8 mouse cellular contexts compared by ENCODE assay signal in genomic region chr5:150666133-150666739, GRCm38 (mm10). TPM values are rescaled to one million over a fixed set of nuclear protein-coding genes. Genes with fewer than 3 reads are reported as not detected.
A peak's percentile ranks its signal among the peaks of the same experiment; 100 is the strongest.
DNase-seq lines count a peak whose midpoint lies in the region; ATAC-seq and TF ChIP-seq lines count a peak whose summit lies in the region.
"Not testable (repeated sequence)": the region's sequence is repeated elsewhere in the genome, so short reads cannot be mapped to it uniquely, and the experiment has no call there.

TSS of gene N4bp2l2 (minus strand) at chr5:150666183.

- not testable (repeated sequence) for H3K9me3 ChIP-seq in embryonic facial prominence, embryonic 15.5 days (replicated peaks); midbrain, embryonic 12.5 days; stomach, postnatal 0 days (ENCODE audit: control insufficient read depth, low read length)

- not testable (repeated sequence) for TF ChIP-seq EP300 in stomach, postnatal 0 days (optimal IDR thresholded peaks at IDR 0.05)

- not testable (repeated sequence) for TF ChIP-seq CTCF in layer of hippocampus, adult 2 months (conservative IDR thresholded peaks at IDR 0.05); liver, adult 2 months (IDR thresholded peaks at IDR 0.05; ENCODE audit: low read depth, low read length); stomach, postnatal 0 days (IDR thresholded peaks at IDR 0.05; ENCODE audit: low read depth)

- peak within 1 kb of the TSS; percentile 99 for H3K4me3 ChIP-seq in embryonic facial prominence, embryonic 15.5 days (replicated peaks)
- peak within 1 kb of the TSS; percentile 89 for H3K4me3 ChIP-seq in layer of hippocampus, adult 2 months
- peak within 1 kb of the TSS; percentile 98 for H3K4me3 ChIP-seq in liver, adult 2 months (ENCODE audit: insufficient read depth, low read depth, low read length)
- H3K4me3 ChIP-seq in midbrain, embryonic 12.5 days, result peak within 1 kb of the TSS; percentile 65
- H3K4me3 ChIP-seq in stomach, postnatal 0 days (ENCODE audit: low read depth, low read length), result peak within 1 kb of the TSS; percentile 95

- not testable (repeated sequence) for H3K4me1 ChIP-seq in embryonic facial prominence, embryonic 15.5 days; stomach, postnatal 0 days (replicated peaks; ENCODE audit: control insufficient read depth, insufficient read depth)
- peaks cover 10% of the 10 kb centered on the region; the same call in 1 of the 2 replicates for H3K4me1 ChIP-seq in liver, adult 2 months (ENCODE audit: control insufficient read depth, insufficient read depth, low read length)
- peaks cover 11% of the 10 kb centered on the region; the same call in 1 of the 2 replicates for H3K4me1 ChIP-seq in midbrain, embryonic 12.5 days

- WGBS in embryonic facial prominence, embryonic 15.5 days, result 76% methylated on average over 9 of the region's 9 CpGs
- 92% methylated on average over 9 of the region's 9 CpGs for WGBS in liver, adult 2 months
- 89% methylated on average over 9 of the region's 9 CpGs for whole genome bisulfite sequencing in midbrain, embryonic 12.5 days
- WGBS in stomach, postnatal 0 days, result 90% methylated on average over 8 of the region's 9 CpGs

- intact Hi-C loops in gastrocnemius, postnatal 36 days (cut with DNase I), result loop anchor here (5.0 to 10.0 kb wide), 2 partner anchors 144 to 211 kb away; partner anchors contain the start of gene Brca2

- peaks cover 20% of the 10 kb centered on the region; the same call in 1 of the 2 replicates for H3K79me2 ChIP-seq in liver, adult 2 months (ENCODE audit: control insufficient read depth, insufficient read depth, low read length)

- H3K27ac ChIP-seq in embryonic facial prominence, embryonic 15.5 days (replicated peaks), result peak within 1 kb of the TSS; percentile 98
- H3K27ac ChIP-seq in layer of hippocampus, adult 2 months, result peak within 1 kb of the TSS; percentile 95
- H3K27ac ChIP-seq in liver, adult 2 months (replicated peaks; ENCODE audit: insufficient read depth, low read depth, low read length), result peak within 1 kb of the TSS; percentile 97
- H3K27ac ChIP-seq in midbrain, embryonic 12.5 days (replicated peaks), result peak within 1 kb of the TSS; percentile 89
- peak within 1 kb of the TSS; percentile 99 for H3K27ac ChIP-seq in stomach, postnatal 0 days (replicated peaks)

- not testable (repeated sequence) for TF ChIP-seq POLR2A in liver, adult 2 months (IDR thresholded peaks at IDR 0.05; ENCODE audit: extremely low read depth, insufficient read depth, low read length)

- peaks cover 12% of the 10 kb centered on the region for H3K36me3 ChIP-seq in embryonic facial prominence, embryonic 15.5 days
- H3K36me3 ChIP-seq in liver, adult 2 months (ENCODE audit: control insufficient read depth, insufficient read depth, low read length), result peaks cover 11% of the 10 kb centered on the region
- peaks cover 11% of the 10 kb centered on the region for H3K36me3 ChIP-seq in midbrain, embryonic 12.5 days
- not testable (repeated sequence) for H3K36me3 ChIP-seq in stomach, postnatal 0 days (ENCODE audit: control insufficient read depth, insufficient read depth, low read length)

- peak within 1 kb of the TSS; percentile 97 for H3K9ac ChIP-seq in embryonic facial prominence, embryonic 15.5 days
- peak within 1 kb of the TSS; percentile 98 for H3K9ac ChIP-seq in liver, adult 2 months (ENCODE audit: low read depth, low read length)
- H3K9ac ChIP-seq in midbrain, embryonic 12.5 days (replicated peaks), result peak within 1 kb of the TSS; percentile 79
- H3K9ac ChIP-seq in stomach, postnatal 0 days (ENCODE audit: low read length), result peak within 1 kb of the TSS; percentile 96

- not testable (repeated sequence) for H3K27me3 ChIP-seq in embryonic facial prominence, embryonic 15.5 days; liver, adult 2 months (ENCODE audit: control insufficient read depth, insufficient read depth, low read length); midbrain, embryonic 12.5 days; stomach, postnatal 0 days (ENCODE audit: control insufficient read depth, insufficient read depth, low read length)

- H3K4me2 ChIP-seq in embryonic facial prominence, embryonic 15.5 days (replicated peaks), result peak within 1 kb of the TSS; percentile 58
- H3K4me2 ChIP-seq in midbrain, embryonic 12.5 days (replicated peaks), result peak within 1 kb of the TSS; percentile 81
- peak within 1 kb of the TSS; percentile 54 for H3K4me2 ChIP-seq in stomach, postnatal 0 days (replicated peaks; ENCODE audit: low read depth)

- ATAC-seq in embryonic facial prominence, embryonic 15.5 days (ENCODE audit: insufficient number of reproducible peaks, low FRiP score, low TSS enrichment, low read depth); hematopoietic stem cell, adult 5-6 weeks (replicated peaks in 1 of 2; ENCODE audit: insufficient read depth in 1 of 2, low FRiP score in 2 of 2, low TSS enrichment in 1 of 2, low read depth in 1 of 2, poor library complexity in 2 of 2, severe bottlenecking in 2 of 2); midbrain, embryonic 12.5 days (ENCODE audit: low FRiP score, low read depth); stomach, postnatal 0 days (ENCODE audit: low FRiP score, low TSS enrichment): not testable (repeated sequence)

- not testable (repeated sequence) for DNase-seq in adrenal gland, adult 2 months; gastrocnemius, postnatal 36 days; layer of hippocampus, adult 2 months (ENCODE audit: low spot score in 2 of 2); liver, adult 2 months (ENCODE audit: extremely low read depth, low read depth, low spot score); stomach, postnatal 0 days (ENCODE audit: low spot score)

RNA-seq across cellular contexts. Expression of gene N4bp2l2, which starts in this region (rescaled TPM):
- 10 to 100 TPM; 66.0 to 71.4 TPM for total RNA-seq in adrenal gland, adult 2 months (2021)
- 5.3 and 6.8 TPM in 2 replicates for polyA plus RNA-seq in adrenal gland, adult 2 months (2012; rRNA removed)
- polyA plus RNA-seq in embryonic facial prominence, embryonic 15.5 days (2015; fragmentation: Nextera tagmentation; extraction: Ambion mirVana), result 41.0 and 41.4 TPM in 2 replicates
- total RNA-seq in gastrocnemius, postnatal 36 days (2021), result 10 to 100 TPM; 23.6 to 28.8 TPM
- 123 and 145 TPM in 2 replicates for total RNA-seq in hematopoietic stem cell, adult 5-6 weeks (2017)
- 10 to 100 TPM; 88.2 to 89.9 TPM for total RNA-seq in layer of hippocampus, adult 2 months (2021)
- 32.0 and 60.5 TPM in 2 replicates for total RNA-seq in liver, adult 2 months (2014; rRNA removed)
- 5.1 and 6.9 TPM in 2 replicates for polyA plus RNA-seq in liver, adult 2 months (2012; rRNA removed)
- polyA plus RNA-seq in midbrain, embryonic 12.5 days (2016; fragmentation: Nextera tagmentation; extraction: Ambion mirVana), result 34.7 and 36.2 TPM in 2 replicates
- polyA plus RNA-seq in stomach, postnatal 0 days (2015; fragmentation: Nextera tagmentation; extraction: Ambion mirVana), result 32.1 and 34.2 TPM in 2 replicates
